Mouse (Mus musculus): Measurements from ENCODE around the gene Slc17a1. TPM values are rescaled to one million over a fixed set of nuclear protein-coding genes. Genes with fewer than 3 reads are reported as not detected.

Slc17a1 gene
- polyA plus RNA-seq, 1 experiment from 2014 or later: 0.08 TPM

DNA sequence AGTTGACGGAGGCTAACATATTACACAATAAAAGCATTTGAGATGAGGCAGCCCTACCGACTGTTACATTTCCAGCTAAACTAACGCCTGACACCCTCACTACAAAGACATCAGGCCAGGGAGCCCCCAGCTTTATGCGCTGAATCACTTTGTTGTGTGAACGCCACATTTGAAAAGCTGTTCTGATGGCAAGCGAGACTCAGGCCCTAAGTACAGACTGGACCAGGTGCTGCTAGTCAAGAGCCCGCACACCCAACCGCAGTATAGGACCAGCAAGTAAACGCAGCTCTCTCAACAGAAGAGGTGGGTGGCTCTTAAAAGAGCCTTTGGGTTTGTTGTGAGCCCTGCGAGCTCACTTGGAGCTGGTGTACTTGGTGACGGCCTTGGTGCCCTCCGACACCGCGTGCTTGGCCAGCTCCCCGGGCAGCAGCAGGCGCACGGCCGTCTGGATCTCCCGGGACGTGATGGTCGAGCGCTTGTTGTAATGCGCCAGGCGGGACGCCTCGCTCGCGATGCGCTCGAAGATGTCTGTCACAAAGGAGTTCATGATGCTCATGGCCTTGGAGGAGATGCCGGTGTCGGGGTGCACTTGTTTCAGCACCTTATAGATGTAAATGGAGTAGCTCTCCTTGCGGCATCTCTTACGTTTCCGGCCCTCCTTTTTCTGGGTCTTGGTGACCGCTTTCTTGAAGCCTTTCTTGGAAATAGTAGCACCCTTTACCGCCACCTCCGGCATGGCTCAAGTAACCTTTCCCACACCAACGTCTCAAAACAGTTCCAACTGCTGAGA lies 66.1 kb downstream of the Slc17a1 start, which contains the start of gene Hist1h2ba:
Gene Hist1h2ba (minus strand): TSS at position 736 of the 790 bp plus-strand sequence.
- ATAC-seq: no peak
- no peaks in the 10 kb centered on the region for H3K36me3 ChIP-seq

DNA sequence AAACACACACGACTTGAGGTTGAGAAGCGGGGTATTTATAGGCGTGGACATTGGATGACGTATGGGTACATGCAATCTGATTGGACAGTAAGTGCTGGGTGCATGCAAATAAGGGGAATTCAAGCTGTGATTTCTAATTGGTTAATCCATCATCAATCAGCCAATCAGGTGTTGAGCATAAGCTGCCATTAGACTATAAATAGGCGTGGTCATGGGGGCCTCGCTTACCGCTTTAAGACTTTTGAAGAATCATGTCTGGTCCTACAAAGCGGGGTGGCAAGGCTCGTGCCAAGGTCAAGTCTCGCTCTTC lies 66.6 kb downstream of the Slc17a1 start, which contains the start of gene Hist1h2aa:
Gene Hist1h2aa (plus strand): TSS at position 252 of the 310 bp plus-strand sequence.
- Histone ChIP-seq H3K9ac (replicated peaks) (no peak within 1 kb of the TSS), H3K27ac (no peak within 1 kb of the TSS), H3K9me3 (no peaks in the 10 kb centered on the region), H3K4me3 (replicated peaks) (no peak within 1 kb of the TSS), H3K36me3 (no peaks in the 10 kb centered on the region), H3K4me2 (replicated peaks) (no peak within 1 kb of the TSS), H3K4me1 (replicated peaks) (no peaks in the 10 kb centered on the region), H3K27me3 (no peaks in the 10 kb centered on the region)
- 96% methylated on average over 10 of the region's 10 CpGs for WGBS
- ATAC-seq: no peak

More for the DNA sequence above, 66.1 kb downstream of the Slc17a1 start, which contains the start of gene Hist1h2ba:
- H3K9ac ChIP-seq (replicated peaks): no peak within 1 kb of the TSS
- no peaks in the 10 kb centered on the region for H3K4me1 ChIP-seq (replicated peaks)
- no peaks in the 10 kb centered on the region for H3K27me3 ChIP-seq
- H3K9me3 ChIP-seq: no peaks in the 10 kb centered on the region
- WGBS: 98% methylated on average over 39 of the region's 39 CpGs
- no peak within 1 kb of the TSS for H3K4me2 ChIP-seq (replicated peaks)
- no peak within 1 kb of the TSS for H3K27ac ChIP-seq
- no peak within 1 kb of the TSS for H3K4me3 ChIP-seq (replicated peaks)

- H3K27ac ChIP-seq: no peak overlapping the region
- no peak overlapping the region for H3K9ac ChIP-seq (replicated peaks)
- H3K27me3 ChIP-seq: no peaks in the 10 kb centered on the region
- H3K9me3 ChIP-seq: no peaks in the 10 kb centered on the region
- WGBS: 92% methylated on average over 1 of the region's 1 CpGs
- no peak for ATAC-seq
- H3K4me2 ChIP-seq (replicated peaks): no peak overlapping the region
- H3K36me3 ChIP-seq: no peaks in the 10 kb centered on the region
- H3K4me3 ChIP-seq (replicated peaks): no peak overlapping the region
- no peaks in the 10 kb centered on the region for H3K4me1 ChIP-seq (replicated peaks)
Measured at GRCm38 (mm10) chr13:23938699-23939098, 71.1 kb downstream of the Slc17a1 start.

GRCm38 (mm10) chr13:23940291-23940690 lies 72.7 kb downstream of the Slc17a1 start:
- ATAC-seq: no peak

GRCm38 (mm10) chr13:23942861-23943260 lies 75.3 kb downstream of the Slc17a1 start:
- no peaks in the 10 kb centered on the region for H3K9me3 ChIP-seq
- 55% methylated on average over 2 of the region's 2 CpGs for WGBS

More at GRCm38 (mm10) chr13:23940291-23940690, 72.7 kb downstream of the Slc17a1 start:
- Histone ChIP-seq H3K36me3 (no peaks in the 10 kb centered on the region), H3K27ac (no peak overlapping the region), H3K9ac (replicated peaks) (no peak overlapping the region), H3K4me3 (replicated peaks) (no peak overlapping the region), H3K9me3 (no peaks in the 10 kb centered on the region), H3K4me2 (replicated peaks) (no peak overlapping the region), H3K27me3 (no peaks in the 10 kb centered on the region), H3K4me1 (replicated peaks) (no peaks in the 10 kb centered on the region)
- 44% methylated on average over 6 of the region's 6 CpGs for WGBS

More at GRCm38 (mm10) chr13:23942861-23943260, 75.3 kb downstream of the Slc17a1 start:
- Histone ChIP-seq H3K9ac (replicated peaks) (no peak overlapping the region), H3K4me2 (replicated peaks) (no peak overlapping the region), H3K4me1 (replicated peaks) (0 out of 2 replicates have a peak, but pooled peaks cover 5% of the 10 kb centered on the region), H3K27me3 (no peaks in the 10 kb centered on the region), H3K4me3 (replicated peaks) (no peak overlapping the region), H3K36me3 (no peaks in the 10 kb centered on the region), H3K27ac (no peak overlapping the region)
- ATAC-seq: no peak

Small RNAs within 50 kb of the gene (microRNA-seq; reads per million reads assigned to microRNA genes)
- gene Gm44344: not detected

Other genes starting within 250 kb of the Slc17a1 start
- 1.4 and 2.0 TPM in 2 replicates for gene Hist1h2be, start 246.6 kb upstream of the Slc17a1 start, polyA plus RNA-seq (2015; fragmentation: Nextera tagmentation; extraction: Ambion mirVana)
- 12.6 and 15.0 TPM in 2 replicates for gene Hist1h1e, start 245.2 kb upstream of the Slc17a1 start, polyA plus RNA-seq (2015; fragmentation: Nextera tagmentation; extraction: Ambion mirVana)
- 0.69 and 1.1 TPM in 2 replicates for gene Hist1h2ac, start 183.8 kb upstream of the Slc17a1 start, polyA plus RNA-seq (2015; fragmentation: Nextera tagmentation; extraction: Ambion mirVana)
- 22.2 and 24.4 TPM in 2 replicates for gene Hist1h2bc, start 183.6 kb upstream of the Slc17a1 start, polyA plus RNA-seq (2015; fragmentation: Nextera tagmentation; extraction: Ambion mirVana)
- not detected in 2 replicates for gene Hist1h1t, start 171.9 kb upstream of the Slc17a1 start, polyA plus RNA-seq (2015; fragmentation: Nextera tagmentation; extraction: Ambion mirVana)
- 5.1 and 5.8 TPM in 2 replicates for gene Hist1h4c, start 169.3 kb upstream of the Slc17a1 start, polyA plus RNA-seq (2015; fragmentation: Nextera tagmentation; extraction: Ambion mirVana)
- gene Hfe, start 156.9 kb upstream of the Slc17a1 start, polyA plus RNA-seq (2015; fragmentation: Nextera tagmentation; extraction: Ambion mirVana): 2.0 and 2.7 TPM in 2 replicates
- gene Hist1h1c, start 128.9 kb upstream of the Slc17a1 start, polyA plus RNA-seq (2015; fragmentation: Nextera tagmentation; extraction: Ambion mirVana): 9.8 and 11.1 TPM in 2 replicates
- gene Hist1h3c, start 122.1 kb upstream of the Slc17a1 start, polyA plus RNA-seq (2015; fragmentation: Nextera tagmentation; extraction: Ambion mirVana): 3.2 and 4.4 TPM in 2 replicates
- 2.8 and 3.2 TPM in 2 replicates for gene Hist1h2bb, start 121.0 kb upstream of the Slc17a1 start, polyA plus RNA-seq (2015; fragmentation: Nextera tagmentation; extraction: Ambion mirVana)
- 28.4 and 31.0 TPM in 2 replicates for gene Hist1h2ab, start 116.6 kb upstream of the Slc17a1 start, polyA plus RNA-seq (2015; fragmentation: Nextera tagmentation; extraction: Ambion mirVana)
- gene Hist1h3b, start 115.5 kb upstream of the Slc17a1 start, polyA plus RNA-seq (2015; fragmentation: Nextera tagmentation; extraction: Ambion mirVana): 6.3 and 8.7 TPM in 2 replicates
- gene Hist1h4b, start 110.7 kb upstream of the Slc17a1 start, polyA plus RNA-seq (2015; fragmentation: Nextera tagmentation; extraction: Ambion mirVana): 4.6 and 5.2 TPM in 2 replicates
- gene Hist1h4a, start 106.5 kb upstream of the Slc17a1 start, polyA plus RNA-seq (2015; fragmentation: Nextera tagmentation; extraction: Ambion mirVana): 0.44 and 0.57 TPM in 2 replicates
- 1.4 and 3.3 TPM in 2 replicates for gene Hist1h3a, start 105.4 kb upstream of the Slc17a1 start, polyA plus RNA-seq (2015; fragmentation: Nextera tagmentation; extraction: Ambion mirVana)
- 1.6 and 2.2 TPM in 2 replicates for gene Hist1h1a, start 104.1 kb upstream of the Slc17a1 start, polyA plus RNA-seq (2015; fragmentation: Nextera tagmentation; extraction: Ambion mirVana)
- 0.15 TPM in 1 of 2 replicates, not detected in the other for gene Trim38, start 97.8 kb upstream of the Slc17a1 start, polyA plus RNA-seq (2015; fragmentation: Nextera tagmentation; extraction: Ambion mirVana)
- not detected in 2 replicates for gene Slc17a2, start 60.8 kb upstream of the Slc17a1 start, polyA plus RNA-seq (2015; fragmentation: Nextera tagmentation; extraction: Ambion mirVana)
- not detected in 2 replicates for gene Slc17a3, start 28.3 kb upstream of the Slc17a1 start, polyA plus RNA-seq (2015; fragmentation: Nextera tagmentation; extraction: Ambion mirVana)
- not detected in 2 replicates for gene Slc17a4, start 47.3 kb downstream of the Slc17a1 start, polyA plus RNA-seq (2015; fragmentation: Nextera tagmentation; extraction: Ambion mirVana)
- gene Hist1h2ba, start 66.4 kb downstream of the Slc17a1 start, polyA plus RNA-seq (2015; fragmentation: Nextera tagmentation; extraction: Ambion mirVana): not detected in 2 replicates
- gene Hist1h2aa, start 66.7 kb downstream of the Slc17a1 start, polyA plus RNA-seq (2015; fragmentation: Nextera tagmentation; extraction: Ambion mirVana): not detected in 2 replicates
- 1.2 and 1.6 TPM in 2 replicates for gene Scgn, start 123.5 kb downstream of the Slc17a1 start, polyA plus RNA-seq (2015; fragmentation: Nextera tagmentation; extraction: Ambion mirVana)

Data from midbrain, embryonic 13.5 days (tissue).